Mouse (Mus musculus): Measurements from ENCODE around the gene C1qtnf1. TPM values are rescaled to one million over a fixed set of nuclear protein-coding genes. Genes with fewer than 3 reads are reported as not detected.

Gene C1qtnf1
- polyA plus RNA-seq, 1 experiment, result 10.5 TPM

- Histone ChIP-seq H3K4me3 (ENCODE audit: extremely low read depth, insufficient read depth, insufficient read length) (no peak overlapping the region), H3K27ac (ENCODE audit: insufficient read depth, low read length) (no peak overlapping the region), H3K36me3 (ENCODE audit: control insufficient read depth, insufficient read depth, low read length) (no peaks in the 10 kb centered on the region), H3K4me1 (ENCODE audit: control insufficient read depth, insufficient read depth, insufficient read length) (no peaks in the 10 kb centered on the region; the same call in 1 of the 2 replicates), H3K27me3 (ENCODE audit: control insufficient read depth, insufficient read depth, low read length) (no peaks in the 10 kb centered on the region)
- TF ChIP-seq POLR2A (IDR thresholded peaks at IDR 0.05; ENCODE audit: low read depth, low read length) (no peak), CTCF (IDR thresholded peaks at IDR 0.05; ENCODE audit: extremely low read depth, insufficient read depth, insufficient read length, insufficient replicate concordance) (no peak)
- no peak for DNase-seq (ENCODE audit: low read depth in 1 of 2, low spot score in 2 of 2)
- 74% methylated on average over 10 of the region's 10 CpGs for WGBS
These were observed 5.4 kb downstream of the C1qtnf1 start for GRCm38 (mm10) chr11:118433398-118433868.

DNA sequence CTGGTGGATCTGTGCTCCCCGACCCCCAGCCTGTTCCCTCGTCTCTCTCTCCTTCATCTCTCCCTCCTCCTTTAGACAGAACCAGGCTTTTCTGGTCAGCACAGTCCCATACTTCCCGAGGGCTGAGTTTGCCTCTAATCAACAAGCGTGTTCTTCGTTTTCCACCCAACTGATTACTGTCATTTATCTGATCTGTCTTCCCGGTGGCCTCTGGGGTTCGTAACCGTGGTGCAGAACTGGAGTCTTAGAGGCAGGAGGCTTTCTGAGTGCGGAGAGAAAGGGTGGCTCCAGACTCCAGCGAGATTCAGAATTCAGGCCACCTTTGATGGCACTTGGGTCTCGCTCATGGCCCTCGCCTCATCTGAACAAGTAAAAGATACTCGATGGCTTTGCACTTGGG, 6.1 kb downstream of the C1qtnf1 start:
- no peak overlapping the region for H3K27ac ChIP-seq (ENCODE audit: insufficient read depth, low read length)
- no peak for TF ChIP-seq POLR2A (IDR thresholded peaks at IDR 0.05; ENCODE audit: low read depth, low read length)
- no peak for TF ChIP-seq CTCF (IDR thresholded peaks at IDR 0.05; ENCODE audit: extremely low read depth, insufficient read depth, insufficient read length, insufficient replicate concordance)
- DNase-seq (ENCODE audit: low read depth in 1 of 2, low spot score in 2 of 2), result no peak
- 73% methylated on average over 13 of the region's 13 CpGs for WGBS
- H3K36me3 ChIP-seq (ENCODE audit: control insufficient read depth, insufficient read depth, low read length), result no peaks in the 10 kb centered on the region
- H3K4me1 ChIP-seq (ENCODE audit: control insufficient read depth, insufficient read depth, insufficient read length), result no peaks in the 10 kb centered on the region
- no peaks in the 10 kb centered on the region for H3K27me3 ChIP-seq (ENCODE audit: control insufficient read depth, insufficient read depth, low read length)
- no peak overlapping the region for H3K4me3 ChIP-seq (ENCODE audit: extremely low read depth, insufficient read depth, insufficient read length)

DNA sequence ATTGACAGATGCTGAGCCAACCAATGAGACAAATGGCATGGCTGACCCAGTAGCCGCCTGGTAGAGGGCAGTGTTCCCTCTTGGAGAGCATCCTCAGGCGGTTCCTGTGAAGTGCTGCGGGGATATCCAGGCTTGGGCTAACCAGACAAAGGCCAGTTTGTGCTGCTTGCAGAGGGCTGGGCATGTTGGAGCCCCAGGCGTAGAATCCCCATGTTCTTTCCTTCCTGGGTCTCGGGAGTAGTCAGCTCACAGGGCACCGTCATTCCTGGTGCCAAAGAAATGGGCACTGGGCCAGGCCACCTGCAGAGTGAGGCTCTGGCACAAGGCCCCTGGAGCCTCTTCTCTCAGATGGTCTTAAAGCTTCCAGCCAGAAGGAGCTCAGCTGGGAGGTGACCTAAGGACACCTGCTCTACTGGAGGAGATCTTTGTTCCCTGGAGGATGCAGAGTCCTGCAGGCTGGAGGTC, 8.5 kb downstream of the C1qtnf1 start:
- 75% methylated on average over 6 of the region's 6 CpGs for WGBS
- no peak overlapping the region for H3K27ac ChIP-seq (ENCODE audit: insufficient read depth, low read length)

DNA sequence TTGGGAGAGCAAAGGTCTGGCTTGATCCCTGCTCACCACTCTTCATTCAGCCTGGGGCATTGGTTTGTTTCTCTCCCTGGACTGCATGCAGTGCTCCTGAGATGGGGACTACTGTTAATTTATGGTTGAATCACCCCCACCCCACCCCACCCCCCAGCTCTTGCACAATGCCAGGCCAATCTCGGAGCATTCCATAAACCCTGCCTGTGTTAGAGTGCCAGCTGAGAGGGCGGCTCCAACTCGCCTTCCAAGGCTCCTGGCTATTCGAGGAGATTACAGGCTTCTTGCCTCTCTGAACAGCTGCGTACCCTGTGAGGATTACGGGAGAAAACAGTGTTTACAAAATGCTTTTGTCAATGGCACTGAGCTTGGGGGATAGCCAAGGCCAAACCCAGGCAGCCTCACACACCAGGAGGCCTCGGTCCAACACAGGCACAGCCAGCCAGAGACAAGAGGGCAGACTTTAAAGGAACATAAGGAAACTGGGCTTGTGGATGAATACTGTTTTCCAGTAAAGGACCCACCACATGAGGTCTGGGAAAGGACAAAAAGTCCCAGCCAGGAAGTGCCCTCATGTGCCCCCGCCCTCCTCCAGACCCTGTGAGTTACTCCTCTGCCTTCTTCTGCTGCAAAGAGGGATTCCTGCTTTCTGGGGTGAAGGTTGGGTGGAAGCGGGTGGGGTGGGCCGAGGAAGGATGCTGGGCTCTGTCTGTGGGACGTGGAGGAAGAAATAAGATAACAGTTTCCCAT, 10.8 kb downstream of the C1qtnf1 start:
- no peaks in the 10 kb centered on the region for H3K4me1 ChIP-seq (ENCODE audit: control insufficient read depth, insufficient read depth, insufficient read length)
- H3K27me3 ChIP-seq (ENCODE audit: control insufficient read depth, insufficient read depth, low read length), result no peaks in the 10 kb centered on the region
- peak overlapping the region; percentile 25; the same call in 1 of the 2 replicates for H3K27ac ChIP-seq (ENCODE audit: insufficient read depth, low read length)
- 68% methylated on average over 11 of the region's 11 CpGs for WGBS
- TF ChIP-seq POLR2A (IDR thresholded peaks at IDR 0.05; ENCODE audit: low read depth, low read length), result no peak
- no peak for TF ChIP-seq CTCF (IDR thresholded peaks at IDR 0.05; ENCODE audit: extremely low read depth, insufficient read depth, insufficient read length, insufficient replicate concordance)
- H3K4me3 ChIP-seq (ENCODE audit: extremely low read depth, insufficient read depth, insufficient read length), result no peak overlapping the region
- no peak for DNase-seq (ENCODE audit: low read depth in 1 of 2, low spot score in 2 of 2)
- no peaks in the 10 kb centered on the region for H3K36me3 ChIP-seq (ENCODE audit: control insufficient read depth, insufficient read depth, low read length)

More for the DNA sequence above, 8.5 kb downstream of the C1qtnf1 start:
- H3K4me1 ChIP-seq (ENCODE audit: control insufficient read depth, insufficient read depth, insufficient read length), result no peaks in the 10 kb centered on the region
- no peaks in the 10 kb centered on the region for H3K27me3 ChIP-seq (ENCODE audit: control insufficient read depth, insufficient read depth, low read length)
- TF ChIP-seq CTCF (IDR thresholded peaks at IDR 0.05; ENCODE audit: extremely low read depth, insufficient read depth, insufficient read length, insufficient replicate concordance) (no peak), POLR2A (IDR thresholded peaks at IDR 0.05; ENCODE audit: low read depth, low read length) (no peak)
- no peak for DNase-seq (ENCODE audit: low read depth in 1 of 2, low spot score in 2 of 2)
- H3K36me3 ChIP-seq (ENCODE audit: control insufficient read depth, insufficient read depth, low read length), result no peaks in the 10 kb centered on the region
- H3K4me3 ChIP-seq (ENCODE audit: extremely low read depth, insufficient read depth, insufficient read length), result no peak overlapping the region

- H3K4me3 ChIP-seq (ENCODE audit: extremely low read depth, insufficient read depth, insufficient read length), result no peak overlapping the region
- no peaks in the 10 kb centered on the region for H3K36me3 ChIP-seq (ENCODE audit: control insufficient read depth, insufficient read depth, low read length)
- H3K4me1 ChIP-seq (ENCODE audit: control insufficient read depth, insufficient read depth, insufficient read length), result no peaks in the 10 kb centered on the region
- H3K27ac ChIP-seq (ENCODE audit: insufficient read depth, low read length), result no peak overlapping the region
- no peak for DNase-seq (ENCODE audit: low read depth in 1 of 2, low spot score in 2 of 2)
- TF ChIP-seq CTCF (IDR thresholded peaks at IDR 0.05; ENCODE audit: extremely low read depth, insufficient read depth, insufficient read length, insufficient replicate concordance), result no peak
- TF ChIP-seq POLR2A (IDR thresholded peaks at IDR 0.05; ENCODE audit: low read depth, low read length), result no peak
- no peaks in the 10 kb centered on the region for H3K27me3 ChIP-seq (ENCODE audit: control insufficient read depth, insufficient read depth, low read length)
- 89% methylated on average over 13 of the region's 13 CpGs for WGBS
These were observed 14.7 kb downstream of the C1qtnf1 start for GRCm38 (mm10) chr11:118442691-118443090.

DNA sequence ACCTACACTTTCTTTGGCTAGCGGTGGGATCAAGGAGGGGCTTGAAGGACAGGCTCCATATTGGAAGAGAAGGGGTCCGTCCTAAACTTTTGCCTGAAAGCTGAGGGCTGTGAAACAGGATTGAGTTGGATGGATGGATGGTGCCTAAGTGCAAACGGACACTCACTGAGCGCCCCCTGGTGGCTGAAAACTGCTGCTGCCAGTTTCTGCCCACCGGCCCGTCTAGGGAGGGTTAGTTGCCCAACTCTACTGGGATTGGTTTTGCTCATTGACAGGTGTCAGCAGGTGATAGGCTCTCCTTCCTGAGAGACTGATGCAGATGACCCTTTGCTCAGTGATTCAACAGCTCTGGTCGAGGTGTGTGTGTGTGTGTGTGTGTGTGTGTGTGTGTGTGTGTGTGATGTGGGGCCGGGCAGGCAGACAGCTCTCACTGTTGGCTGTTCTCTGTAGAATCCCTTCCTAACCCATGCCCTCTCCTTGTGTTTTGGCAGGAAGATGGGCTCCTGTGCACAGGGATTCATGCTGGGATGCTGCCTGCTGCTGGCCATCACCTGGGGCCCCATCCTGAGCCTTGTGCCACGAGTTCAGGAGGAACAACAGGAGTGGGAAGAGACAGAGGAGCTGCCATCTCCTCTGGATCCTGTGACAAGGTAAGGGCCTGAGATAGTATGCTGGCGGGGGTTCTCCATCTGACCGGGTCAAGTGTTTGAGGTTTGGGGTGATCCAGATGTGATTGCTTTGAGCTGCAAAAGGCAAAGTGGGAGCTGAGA, 15.4 kb downstream of the C1qtnf1 start:
- H3K4me3 ChIP-seq (ENCODE audit: extremely low read depth, insufficient read depth, insufficient read length), result no peak overlapping the region
- no peak overlapping the region for H3K27ac ChIP-seq (ENCODE audit: insufficient read depth, low read length)
- WGBS, result 37% methylated on average over 11 of the region's 11 CpGs
- no peaks in the 10 kb centered on the region for H3K4me1 ChIP-seq (ENCODE audit: control insufficient read depth, insufficient read depth, insufficient read length)
- no peaks in the 10 kb centered on the region for H3K27me3 ChIP-seq (ENCODE audit: control insufficient read depth, insufficient read depth, low read length)
- no peaks in the 10 kb centered on the region for H3K36me3 ChIP-seq (ENCODE audit: control insufficient read depth, insufficient read depth, low read length)
- DNase-seq (ENCODE audit: low read depth in 1 of 2, low spot score in 2 of 2), result peak in 1 of 2 experiments; percentile 45
- no peak for TF ChIP-seq POLR2A (IDR thresholded peaks at IDR 0.05; ENCODE audit: low read depth, low read length)
- TF ChIP-seq CTCF (IDR thresholded peaks at IDR 0.05; ENCODE audit: extremely low read depth, insufficient read depth, insufficient read length, insufficient replicate concordance), result peak; percentile 88

All from spleen, adult 2 months (tissue).